ENCODE assay signal across 8 mouse cellular contexts in genomic region chr10:18139615-18140014, GRCm38 (mm10).
DNase-seq lines count a peak whose midpoint lies in the region; ATAC-seq lines count a peak whose summit lies in the region.
"Had no signal": no experiment of that assay in that cellular context is flagged by ENCODE, and none has a peak within 500 bp of the region (broad histone marks: within the 10 kb centered on the region; RNA-seq: fewer than 3 reads in every experiment).

No protein-coding gene starts in this region.

- H3K4me2 ChIP-seq in neural tube, embryonic 11.5 days (ENCODE audit: low read depth): peak overlapping the region; percentile 17
- H3K4me2 ChIP-seq in liver, embryonic 11.5 days: peak overlapping the region; percentile 42
- peak overlapping the region; percentile 21; the same call in 1 of the 2 replicates for H3K4me2 ChIP-seq in stomach, embryonic 16.5 days (ENCODE audit: low read depth, low read length)

- no peak overlapping the region for H3K4me3 ChIP-seq in neural tube, embryonic 11.5 days (ENCODE audit: low read depth, low read length)
- H3K4me3 ChIP-seq in hindbrain, embryonic 10.5 days: peak overlapping the region; percentile 31
- peak overlapping the region; percentile 29; the same call in 1 of the 2 replicates for H3K4me3 ChIP-seq in liver, embryonic 11.5 days (ENCODE audit: low read depth, low read length)
- H3K4me3 ChIP-seq in stomach, embryonic 16.5 days (replicated peaks; ENCODE audit: low read length): peak overlapping the region; percentile 30

- 0 out of 2 replicates have a peak, but pooled peaks have one; percentile 38 for ATAC-seq in neural tube, embryonic 11.5 days (ENCODE audit: insufficient read depth, low FRiP score, low TSS enrichment)
- no peak for ATAC-seq in liver, embryonic 11.5 days (replicated peaks; ENCODE audit: low FRiP score)
- no peak for ATAC-seq in stomach, embryonic 16.5 days (ENCODE audit: insufficient read depth, low FRiP score)

- no peaks in the 10 kb centered on the region for H3K27me3 ChIP-seq in neural tube, embryonic 11.5 days (ENCODE audit: control insufficient read depth, insufficient read depth, low read length)
- H3K27me3 ChIP-seq in hindbrain, embryonic 10.5 days (ENCODE audit: insufficient read depth, poor library complexity, severe bottlenecking): no peaks in the 10 kb centered on the region
- no peaks in the 10 kb centered on the region for H3K27me3 ChIP-seq in liver, embryonic 11.5 days (replicated peaks; ENCODE audit: control insufficient read depth, insufficient read depth, low read length)
- H3K27me3 ChIP-seq in stomach, embryonic 16.5 days (ENCODE audit: control insufficient read depth, insufficient read depth, low read length): no peaks in the 10 kb centered on the region

- H3K9me3 ChIP-seq in neural tube, embryonic 11.5 days (ENCODE audit: control insufficient read depth, low read length): no peaks in the 10 kb centered on the region
- no peaks in the 10 kb centered on the region for H3K9me3 ChIP-seq in hindbrain, embryonic 10.5 days
- H3K9me3 ChIP-seq in liver, embryonic 11.5 days (ENCODE audit: control insufficient read depth, low read length): no peaks in the 10 kb centered on the region
- no peaks in the 10 kb centered on the region for H3K9me3 ChIP-seq in stomach, embryonic 16.5 days (replicated peaks; ENCODE audit: control insufficient read depth, low read length)

- DNase-seq in neural tube, embryonic 11.5 days (ENCODE audit: low spot score): no peak
- DNase-seq in neural tube, embryonic 10.5 days (ENCODE audit: extremely low spot score, low spot score): no peak
- no peak for DNase-seq in hindbrain, embryonic 10.5 days (ENCODE audit: low spot score)
- DNase-seq in liver, embryonic 11.5 days (ENCODE audit: low spot score): no peak
- DNase-seq in MN1 (ENCODE audit: low spot score): no peak
- no peak for DNase-seq in frontal cortex, adult 2 months (ENCODE audit: extremely low spot score in 1 of 2, low spot score in 1 of 2)
- DNase-seq: gastrocnemius, postnatal 36 days had no signal

- no peak overlapping the region for H3K9ac ChIP-seq in neural tube, embryonic 11.5 days (ENCODE audit: low read length)
- 0 out of 2 replicates have a peak overlapping the region, but pooled peaks have one; percentile 16 for H3K9ac ChIP-seq in liver, embryonic 11.5 days (ENCODE audit: low read depth, low read length)
- no peak overlapping the region for H3K9ac ChIP-seq in stomach, embryonic 16.5 days (ENCODE audit: low read length)

- no peaks in the 10 kb centered on the region for H3K4me1 ChIP-seq in neural tube, embryonic 11.5 days (ENCODE audit: control insufficient read depth, insufficient read depth, low read length)
- no peaks in the 10 kb centered on the region for H3K4me1 ChIP-seq in hindbrain, embryonic 10.5 days (replicated peaks)
- no peaks in the 10 kb centered on the region for H3K4me1 ChIP-seq in liver, embryonic 11.5 days (replicated peaks; ENCODE audit: control insufficient read depth, insufficient read depth, low read length)
- no peaks in the 10 kb centered on the region for H3K4me1 ChIP-seq in stomach, embryonic 16.5 days (ENCODE audit: control insufficient read depth, insufficient read depth, low read length)

- 89% methylated on average over 5 of the region's 5 CpGs for WGBS in neural tube, embryonic 11.5 days
- WGBS in hindbrain, embryonic 10.5 days: 87% methylated on average over 5 of the region's 5 CpGs
- WGBS in liver, embryonic 11.5 days: 90% methylated on average over 5 of the region's 5 CpGs
- 73% methylated on average over 5 of the region's 5 CpGs for whole genome bisulfite sequencing in stomach, embryonic 16.5 days

- no peaks in the 10 kb centered on the region for H3K36me3 ChIP-seq in neural tube, embryonic 11.5 days (ENCODE audit: control insufficient read depth, insufficient read depth, low read length)
- no peaks in the 10 kb centered on the region for H3K36me3 ChIP-seq in hindbrain, embryonic 10.5 days
- no peaks in the 10 kb centered on the region for H3K36me3 ChIP-seq in liver, embryonic 11.5 days (ENCODE audit: control insufficient read depth, insufficient read depth, low read length)
- no peaks in the 10 kb centered on the region for H3K36me3 ChIP-seq in stomach, embryonic 16.5 days (ENCODE audit: control insufficient read depth, insufficient read depth, low read length)

- no peak overlapping the region for H3K27ac ChIP-seq in neural tube, embryonic 11.5 days (ENCODE audit: low read depth, low read length)
- peak overlapping the region; percentile 40; the same call in 1 of the 2 replicates for H3K27ac ChIP-seq in hindbrain, embryonic 10.5 days
- no peak overlapping the region for H3K27ac ChIP-seq in liver, embryonic 11.5 days (ENCODE audit: low read depth, low read length)
- H3K27ac ChIP-seq in stomach, embryonic 16.5 days (ENCODE audit: low read length): no peak overlapping the region
